Mouse (Mus musculus) spleen, postnatal 4 days (tissue): ENCODE measurements around the gene Pfkfb2.
"Not testable (repeated sequence)": the region's sequence is repeated elsewhere in the genome, so short reads cannot be mapped to it uniquely, and the experiment has no call there.

ENCODE experiments used
- DNase-seq, 2 experiments: peaks; one replicate each; pipeline ENCODE4 v3.0.0; 2022; ENCODE audit warnings: low spot score in 2 of 2

The Pfkfb2 gene

GRCm38 (mm10) chr1:130698601-130699000 is 30.5 kb downstream of the Pfkfb2 start:
- DNase-seq: no peak

GRCm38 (mm10) chr1:130683905-130684304 is 45.1 kb downstream of the Pfkfb2 start:
- DNase-seq: no peak

GRCm38 (mm10) chr1:130681656-130682413 is 47.2 kb downstream of the Pfkfb2 start:
- no peak for DNase-seq

GRCm38 (mm10) chr1:130681075-130681474 is 48.0 kb downstream of the Pfkfb2 start:
- no peak for DNase-seq

GRCm38 (mm10) chr1:130678551-130678950 is 50.5 kb downstream of the Pfkfb2 start:
- DNase-seq: no peak

- not testable (repeated sequence) for DNase-seq
Measured at GRCm38 (mm10) chr1:130663576-130663975, 65.5 kb downstream of the Pfkfb2 start.

- no peak for DNase-seq
Measured at GRCm38 (mm10) chr1:130661454-130661853, 67.6 kb downstream of the Pfkfb2 start, which contains the start of gene C4bp. C4bp (minus strand) TSS chr1:130661632.

GRCm38 (mm10) chr1:130659641-130660040 is 69.4 kb downstream of the Pfkfb2 start:
- not testable (repeated sequence) for DNase-seq

- no peak for DNase-seq
Measured at GRCm38 (mm10) chr1:130644103-130644502, 85.0 kb downstream of the Pfkfb2 start.

- no peak for DNase-seq
Measured at GRCm38 (mm10) chr1:130640967-130641366, 88.1 kb downstream of the Pfkfb2 start.
